Mouse (Mus musculus) G1E (cell line): ENCODE measurements at regions not wholly inside any gene's neighbourhood (a gene's known extent, or its start where the extent isn't known, plus 50 kb on each side); places are given as distances from the start of the nearest gene placed in this dataset.

Experiments
- CTCF ChIP-seq: IDR thresholded peaks from 2 replicates; pipeline ENCODE4 v1.5.1; 2012; ENCODE audit warnings: low read depth, low read length, inconsistent platforms, mixed read lengths
- GATA1 ChIP-seq: IDR thresholded peaks from 2 replicates; pipeline ENCODE4 v1.6.1; 2012; ENCODE audit warnings: borderline replicate concordance, low read length, inconsistent platforms, mixed read lengths
- GATA2 ChIP-seq: IDR thresholded peaks from 2 replicates; pipeline ENCODE4 v1.6.1; 2012; ENCODE audit warnings: low read depth, low read length, inconsistent platforms, borderline replicate concordance
- TAL1 ChIP-seq: conservative IDR thresholded peaks from 2 replicates; pipeline ENCODE4 v1.6.1; 2012; ENCODE audit warnings: low read depth, low read length, inconsistent platforms, mixed read lengths

GRCm38 (mm10) chr17:85932360-85933132 lies 212.4 kb downstream of the Srbd1 start:
- TF ChIP-seq CTCF (no peak), TAL1 (no peak), GATA1 (no peak), GATA2 (no peak)
